Mouse (Mus musculus): Measurements from ENCODE around the gene Egfl8. TPM values are rescaled to one million over a fixed set of nuclear protein-coding genes. Genes with fewer than 3 reads are reported as not detected.

Gene Egfl8
- total and polyA plus RNA-seq, 2 experiments from 2014 or later: 3.5 to 7.4 TPM

DNA sequence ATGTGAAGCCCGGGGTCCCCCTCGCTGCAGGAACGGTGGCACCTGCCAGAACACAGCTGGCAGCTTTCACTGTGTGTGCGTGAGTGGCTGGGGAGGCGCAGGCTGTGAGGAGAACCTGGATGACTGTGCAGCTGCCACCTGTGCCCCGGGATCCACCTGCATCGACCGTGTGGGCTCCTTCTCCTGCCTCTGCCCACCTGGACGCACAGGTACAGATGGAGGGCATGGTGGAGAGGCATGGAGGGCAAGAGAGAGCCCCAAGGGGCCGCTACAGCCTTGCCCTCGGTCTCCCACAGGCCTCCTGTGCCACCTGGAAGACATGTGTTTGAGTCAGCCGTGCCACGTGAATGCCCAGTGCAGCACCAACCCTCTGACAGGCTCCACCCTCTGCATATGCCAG, 47.4 kb downstream of the Egfl8 start:
- 63% methylated on average over 13 of the region's 13 CpGs for WGBS
- no peaks in the 10 kb centered on the region for H3K36me3 ChIP-seq (ENCODE audit: insufficient read depth, low read length)
- DNase-seq (ENCODE audit: low spot score): no peak
- no peak overlapping the region for H3K27ac ChIP-seq
- no peak for ATAC-seq
- H3K4me3 ChIP-seq (ENCODE audit: low read length): no peak overlapping the region
- no peaks in the 10 kb centered on the region for H3K9me3 ChIP-seq (ENCODE audit: low read length)
- H3K4me1 ChIP-seq (ENCODE audit: insufficient read depth, low read length): no peaks in the 10 kb centered on the region
- no peak overlapping the region for H3K9ac ChIP-seq (replicated peaks; ENCODE audit: low read length)
- no peaks in the 10 kb centered on the region for H3K27me3 ChIP-seq (ENCODE audit: insufficient read depth, low read length)
- H3K4me2 ChIP-seq (ENCODE audit: low read depth, low read length): no peak overlapping the region
- no peak for TF ChIP-seq CTCF (IDR thresholded peaks at IDR 0.05; ENCODE audit: low read depth)

DNA sequence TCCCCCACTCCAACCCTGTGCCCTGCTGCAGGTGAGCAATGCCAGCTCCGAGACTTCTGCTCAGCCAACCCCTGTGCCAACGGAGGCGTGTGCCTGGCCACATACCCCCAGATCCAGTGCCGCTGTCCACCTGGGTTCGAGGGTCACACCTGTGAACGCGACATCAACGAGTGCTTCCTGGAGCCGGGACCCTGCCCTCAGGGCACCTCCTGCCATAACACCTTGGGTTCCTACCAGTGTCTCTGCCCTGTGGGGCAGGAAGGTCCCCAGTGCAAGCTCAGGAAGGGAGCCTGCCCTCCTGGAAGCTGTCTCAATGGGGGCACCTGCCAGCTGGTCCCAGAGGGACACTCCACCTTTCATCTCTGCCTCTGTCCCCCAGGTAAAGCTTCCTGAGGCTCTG, 48.5 kb downstream of the Egfl8 start:
- Histone ChIP-seq H3K4me3 (ENCODE audit: low read length) (no peak overlapping the region), H3K36me3 (ENCODE audit: insufficient read depth, low read length) (no peaks in the 10 kb centered on the region), H3K27ac (no peak overlapping the region), H3K4me2 (ENCODE audit: low read depth, low read length) (no peak overlapping the region), H3K27me3 (ENCODE audit: insufficient read depth, low read length) (no peaks in the 10 kb centered on the region), H3K4me1 (ENCODE audit: insufficient read depth, low read length) (no peaks in the 10 kb centered on the region), H3K9me3 (ENCODE audit: low read length) (no peaks in the 10 kb centered on the region), H3K9ac (replicated peaks; ENCODE audit: low read length) (no peak overlapping the region)
- DNase-seq (ENCODE audit: low spot score): no peak
- TF ChIP-seq CTCF (IDR thresholded peaks at IDR 0.05; ENCODE audit: low read depth): no peak
- ATAC-seq: no peak
- 71% methylated on average over 9 of the region's 9 CpGs for WGBS

DNA sequence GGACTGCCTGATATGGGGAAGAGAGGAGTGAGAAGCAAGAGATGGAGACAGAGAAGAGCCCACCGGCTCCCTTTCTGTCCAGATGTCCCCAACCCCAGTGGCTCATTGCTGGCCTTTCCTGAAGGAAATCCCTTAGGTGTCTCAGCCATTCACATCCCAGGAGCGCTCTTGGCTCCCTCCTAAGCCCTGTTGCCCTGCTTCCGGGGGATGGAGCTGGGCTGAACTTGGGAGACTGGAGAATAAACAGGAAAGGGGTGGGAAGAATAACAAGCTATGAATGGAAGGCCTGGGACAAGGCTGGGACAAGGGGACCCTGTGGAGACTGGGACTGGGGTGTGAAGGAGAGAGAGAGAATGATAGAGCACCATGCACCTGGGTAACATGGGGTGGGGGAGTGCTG, 51.0 kb downstream of the Egfl8 start:
- Histone ChIP-seq H3K27ac (peak overlapping the region; percentile 60), H3K4me2 (ENCODE audit: low read depth, low read length) (0 out of 2 replicates have a peak overlapping the region, but pooled peaks have one; percentile 8), H3K36me3 (ENCODE audit: insufficient read depth, low read length) (no peaks in the 10 kb centered on the region), H3K4me3 (ENCODE audit: low read length) (no peak overlapping the region), H3K9me3 (ENCODE audit: low read length) (no peaks in the 10 kb centered on the region), H3K9ac (replicated peaks; ENCODE audit: low read length) (no peak overlapping the region), H3K4me1 (ENCODE audit: insufficient read depth, low read length) (no peaks in the 10 kb centered on the region), H3K27me3 (ENCODE audit: insufficient read depth, low read length) (no peaks in the 10 kb centered on the region)
- 0 out of 2 replicates have a peak, but pooled peaks have one; percentile 22 for ATAC-seq
- TF ChIP-seq CTCF (IDR thresholded peaks at IDR 0.05; ENCODE audit: low read depth): no peak
- DNase-seq (ENCODE audit: low spot score): no peak
- WGBS: 61% methylated on average over 3 of the region's 3 CpGs

DNA sequence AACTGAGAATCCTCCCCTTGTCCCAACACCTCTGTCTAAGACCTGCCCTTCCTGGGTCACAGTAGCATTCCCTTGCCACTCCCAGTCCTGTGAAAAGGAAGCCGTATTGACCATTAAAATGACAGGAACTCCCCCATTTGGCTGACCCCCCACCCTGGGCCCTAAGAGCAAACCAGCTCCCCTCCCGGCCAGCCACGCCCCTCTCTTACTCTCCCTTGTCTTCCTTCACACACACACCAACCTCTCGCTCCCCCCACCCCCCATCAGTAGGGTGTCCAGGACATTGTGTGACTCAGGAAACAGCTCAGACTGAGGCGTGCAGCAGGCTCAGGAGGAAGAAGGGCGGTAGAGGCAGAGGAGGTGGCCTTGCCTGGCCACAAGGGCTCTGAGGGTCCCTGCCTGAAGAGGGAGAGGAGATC, 51.8 kb downstream of the Egfl8 start, which contains the start of gene Notch4:
TSS of gene Notch4 (plus strand) at position 266 of the 419 bp plus-strand sequence.
- no peak within 1 kb of the TSS for H3K4me3 ChIP-seq (ENCODE audit: low read length)
- H3K9ac ChIP-seq (replicated peaks; ENCODE audit: low read length): no peak within 1 kb of the TSS
- no peaks in the 10 kb centered on the region for H3K9me3 ChIP-seq (ENCODE audit: low read length)
- H3K27ac ChIP-seq: peak within 1 kb of the TSS; percentile 60
- DNase-seq (ENCODE audit: low spot score) (no peak), ATAC-seq (no peak)
- WGBS: 12% methylated on average over 6 of the region's 6 CpGs
- no peaks in the 10 kb centered on the region for H3K27me3 ChIP-seq (ENCODE audit: insufficient read depth, low read length)
- no peaks in the 10 kb centered on the region for H3K36me3 ChIP-seq (ENCODE audit: insufficient read depth, low read length)
- no peak for TF ChIP-seq CTCF (IDR thresholded peaks at IDR 0.05; ENCODE audit: low read depth)
- no peaks in the 10 kb centered on the region for H3K4me1 ChIP-seq (ENCODE audit: insufficient read depth, low read length)
- H3K4me2 ChIP-seq (ENCODE audit: low read depth, low read length): peak within 1 kb of the TSS; percentile 8; the same call in 1 of the 2 replicates

DNA sequence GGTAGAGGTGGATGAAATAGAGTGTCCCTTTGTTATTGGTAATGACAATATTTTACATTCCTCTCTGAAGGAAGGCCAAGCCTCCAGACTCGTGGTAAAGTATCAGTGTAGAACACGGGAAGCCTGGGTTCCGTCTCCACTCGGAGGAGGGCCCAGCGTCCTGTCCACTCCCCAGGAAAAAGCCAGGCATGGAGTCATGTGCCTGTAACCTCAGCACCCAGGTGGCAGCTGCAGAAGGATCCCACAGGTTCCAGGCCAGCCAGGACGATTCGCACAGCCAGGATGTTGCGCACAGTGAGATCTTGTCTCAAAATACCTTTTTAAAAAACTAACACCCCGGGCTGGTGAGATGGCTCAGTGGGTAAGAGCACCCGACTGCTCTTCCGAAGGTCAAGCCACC, 52.4 kb downstream of the Egfl8 start:
- Histone ChIP-seq H3K9me3 (ENCODE audit: low read length) (no peaks in the 10 kb centered on the region), H3K4me2 (ENCODE audit: low read depth, low read length) (no peak overlapping the region), H3K4me3 (ENCODE audit: low read length) (no peak overlapping the region), H3K4me1 (ENCODE audit: insufficient read depth, low read length) (no peaks in the 10 kb centered on the region), H3K9ac (replicated peaks; ENCODE audit: low read length) (no peak overlapping the region), H3K27me3 (ENCODE audit: insufficient read depth, low read length) (no peaks in the 10 kb centered on the region), H3K27ac (no peak overlapping the region), H3K36me3 (ENCODE audit: insufficient read depth, low read length) (no peaks in the 10 kb centered on the region)
- DNase-seq (ENCODE audit: low spot score): no peak
- no peak for TF ChIP-seq CTCF (IDR thresholded peaks at IDR 0.05; ENCODE audit: low read depth)
- 79% methylated on average over 11 of the region's 11 CpGs for WGBS
- ATAC-seq: no peak

Other genes with a start within 250 kb of the Egfl8 start
- not detected in 2 replicates for gene Btnl1, start 238.8 kb downstream of the Egfl8 start, total RNA-seq (2014; rRNA removed)
- gene Btnl1, start 238.8 kb downstream of the Egfl8 start, polyA plus RNA-seq (2015; fragmentation: Nextera tagmentation; extraction: Ambion mirVana): not detected in 2 replicates
- 5.2 and 6.8 TPM in 2 replicates for gene BC051142, start 217.2 kb downstream of the Egfl8 start, total RNA-seq (2014; rRNA removed)
- 4.4 and 5.0 TPM in 2 replicates for gene BC051142, start 217.2 kb downstream of the Egfl8 start, polyA plus RNA-seq (2015; fragmentation: Nextera tagmentation; extraction: Ambion mirVana)
- gene Btnl4, start 138.7 kb downstream of the Egfl8 start, total RNA-seq (2014; rRNA removed): not detected in 2 replicates
- gene Btnl4, start 138.7 kb downstream of the Egfl8 start, polyA plus RNA-seq (2015; fragmentation: Nextera tagmentation; extraction: Ambion mirVana): not detected in 2 replicates
- not detected in 2 replicates for gene Btnl6, start 98.6 kb downstream of the Egfl8 start, total RNA-seq (2014; rRNA removed)
- gene Btnl6, start 98.6 kb downstream of the Egfl8 start, polyA plus RNA-seq (2015; fragmentation: Nextera tagmentation; extraction: Ambion mirVana): 0.09 TPM in 1 of 2 replicates, not detected in the other
- 6.0 and 11.4 TPM in 2 replicates for gene Notch4, start 51.7 kb downstream of the Egfl8 start, total RNA-seq (2014; rRNA removed)
- gene Notch4, start 51.7 kb downstream of the Egfl8 start, polyA plus RNA-seq (2015; fragmentation: Nextera tagmentation; extraction: Ambion mirVana): 5.2 and 6.1 TPM in 2 replicates
- gene Gpsm3, start 26.2 kb downstream of the Egfl8 start, total RNA-seq (2014; rRNA removed): 3.4 and 4.8 TPM in 2 replicates
- gene Gpsm3, start 26.2 kb downstream of the Egfl8 start, polyA plus RNA-seq (2015; fragmentation: Nextera tagmentation; extraction: Ambion mirVana): 4.8 and 5.4 TPM in 2 replicates
- gene Pbx2, start 24.7 kb downstream of the Egfl8 start, total RNA-seq (2014; rRNA removed): 63.1 and 67.1 TPM in 2 replicates
- 6.2 and 7.5 TPM in 2 replicates for gene Pbx2, start 24.7 kb downstream of the Egfl8 start, polyA plus RNA-seq (2015; fragmentation: Nextera tagmentation; extraction: Ambion mirVana)
- 1.8 and 2.0 TPM in 2 replicates for gene Ager, start 18.1 kb downstream of the Egfl8 start, total RNA-seq (2014; rRNA removed)
- gene Ager, start 18.1 kb downstream of the Egfl8 start, polyA plus RNA-seq (2015; fragmentation: Nextera tagmentation; extraction: Ambion mirVana): 1.7 and 2.5 TPM in 2 replicates
- gene Rnf5, start 12.3 kb downstream of the Egfl8 start, total RNA-seq (2014; rRNA removed): 61.9 and 65.3 TPM in 2 replicates
- gene Rnf5, start 12.3 kb downstream of the Egfl8 start, polyA plus RNA-seq (2015; fragmentation: Nextera tagmentation; extraction: Ambion mirVana): 223 and 233 TPM in 2 replicates
- gene Agpat1, start 11.7 kb downstream of the Egfl8 start, total RNA-seq (2014; rRNA removed): 306 and 322 TPM in 2 replicates
- gene Agpat1, start 11.7 kb downstream of the Egfl8 start, polyA plus RNA-seq (2015; fragmentation: Nextera tagmentation; extraction: Ambion mirVana): 97.7 and 98.4 TPM in 2 replicates
- gene Ppt2, start 12.5 kb upstream of the Egfl8 start, total RNA-seq (2014; rRNA removed): 33.6 and 42.3 TPM in 2 replicates
- 17.9 and 20.0 TPM in 2 replicates for gene Ppt2, start 12.5 kb upstream of the Egfl8 start, polyA plus RNA-seq (2015; fragmentation: Nextera tagmentation; extraction: Ambion mirVana)
- gene Prrt1, start 13.6 kb upstream of the Egfl8 start, total RNA-seq (2014; rRNA removed): 7.5 and 8.1 TPM in 2 replicates
- gene Prrt1, start 13.6 kb upstream of the Egfl8 start, polyA plus RNA-seq (2015; fragmentation: Nextera tagmentation; extraction: Ambion mirVana): 7.3 and 7.9 TPM in 2 replicates
- gene Fkbpl, start 28.8 kb upstream of the Egfl8 start, total RNA-seq (2014; rRNA removed): 4.9 and 6.1 TPM in 2 replicates
- gene Fkbpl, start 28.8 kb upstream of the Egfl8 start, polyA plus RNA-seq (2015; fragmentation: Nextera tagmentation; extraction: Ambion mirVana): 10.4 and 11.8 TPM in 2 replicates
- gene Atf6b, start 31.2 kb upstream of the Egfl8 start, total RNA-seq (2014; rRNA removed): 53.6 and 70.6 TPM in 2 replicates
- 74.2 and 78.2 TPM in 2 replicates for gene Atf6b, start 31.2 kb upstream of the Egfl8 start, polyA plus RNA-seq (2015; fragmentation: Nextera tagmentation; extraction: Ambion mirVana)
- 3.1 and 4.0 TPM in 2 replicates for gene Tnxb, start 54.6 kb upstream of the Egfl8 start, total RNA-seq (2014; rRNA removed)
- 0.16 and 0.28 TPM in 2 replicates for gene Tnxb, start 54.6 kb upstream of the Egfl8 start, polyA plus RNA-seq (2015; fragmentation: Nextera tagmentation; extraction: Ambion mirVana)
- 1.0 and 1.9 TPM in 2 replicates for gene C4b, start 127.9 kb upstream of the Egfl8 start, total RNA-seq (2014; rRNA removed)
- gene C4b, start 127.9 kb upstream of the Egfl8 start, polyA plus RNA-seq (2015; fragmentation: Nextera tagmentation; extraction: Ambion mirVana): 0.86 and 1.1 TPM in 2 replicates
- gene Cyp21a1, start 188.6 kb upstream of the Egfl8 start, total RNA-seq (2014; rRNA removed): not detected in 2 replicates
- not detected in 2 replicates for gene Cyp21a1, start 188.6 kb upstream of the Egfl8 start, polyA plus RNA-seq (2015; fragmentation: Nextera tagmentation; extraction: Ambion mirVana)
- 17.5 and 29.6 TPM in 2 replicates for gene Stk19, start 221.0 kb upstream of the Egfl8 start, total RNA-seq (2014; rRNA removed)
- gene Stk19, start 221.0 kb upstream of the Egfl8 start, polyA plus RNA-seq (2015; fragmentation: Nextera tagmentation; extraction: Ambion mirVana): 45.5 and 46.5 TPM in 2 replicates
- 36.4 and 48.9 TPM in 2 replicates for gene Dxo, start 221.0 kb upstream of the Egfl8 start, total RNA-seq (2014; rRNA removed)
- gene Dxo, start 221.0 kb upstream of the Egfl8 start, polyA plus RNA-seq (2015; fragmentation: Nextera tagmentation; extraction: Ambion mirVana): 47.6 and 53.8 TPM in 2 replicates
- gene Skiv2l, start 234.2 kb upstream of the Egfl8 start, total RNA-seq (2014; rRNA removed): 98.1 and 100 TPM in 2 replicates
- gene Skiv2l, start 234.2 kb upstream of the Egfl8 start, polyA plus RNA-seq (2015; fragmentation: Nextera tagmentation; extraction: Ambion mirVana): 43.8 and 44.5 TPM in 2 replicates
- gene Nelfe, start 234.4 kb upstream of the Egfl8 start, total RNA-seq (2014; rRNA removed): 27.6 and 32.9 TPM in 2 replicates
- 63.5 and 71.9 TPM in 2 replicates for gene Nelfe, start 234.4 kb upstream of the Egfl8 start, polyA plus RNA-seq (2015; fragmentation: Nextera tagmentation; extraction: Ambion mirVana)
- gene Cfb, start 246.5 kb upstream of the Egfl8 start, total RNA-seq (2014; rRNA removed): 0.07 and 0.26 TPM in 2 replicates
- gene Cfb, start 246.5 kb upstream of the Egfl8 start, polyA plus RNA-seq (2015; fragmentation: Nextera tagmentation; extraction: Ambion mirVana): 1.0 and 1.3 TPM in 2 replicates